In the genomic region with DNA sequence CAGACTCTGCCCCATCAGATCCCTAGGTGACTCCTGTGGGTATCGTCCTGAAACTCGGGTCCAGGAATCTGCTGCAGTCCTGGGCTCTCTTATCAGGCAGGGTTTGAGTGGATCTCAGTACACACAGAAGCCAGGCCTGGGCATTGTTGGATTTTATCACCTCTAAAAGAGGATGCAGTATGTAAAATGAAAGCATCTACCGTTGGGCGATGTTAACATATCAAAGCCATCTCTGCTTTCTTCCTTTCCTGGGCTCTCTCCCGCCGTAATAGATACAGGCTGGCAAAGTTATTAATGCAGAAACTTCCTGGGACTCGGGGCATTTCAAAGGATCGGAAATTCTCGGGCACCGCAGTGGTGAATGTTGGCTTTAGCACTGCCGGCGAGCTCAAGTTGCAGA, we compare ENCODE assay signal across 22 mouse cellular contexts.
DNase-seq lines count a peak whose midpoint lies in the region; ATAC-seq and TF ChIP-seq lines count a peak whose summit lies in the region.
"Had no signal": no experiment of that assay in that cellular context is flagged by ENCODE, and none has a peak within 500 bp of the region (broad histone marks: within the 10 kb centered on the region; RNA-seq: fewer than 3 reads in every experiment).

No protein-coding gene starts in this region.

- ATAC-seq in hindbrain, embryonic 11.5 days (ENCODE audit: low FRiP score) = no peak
- no peak for ATAC-seq in hindbrain, postnatal 0 days
- no peak for ATAC-seq in neural tube, embryonic 11.5 days (ENCODE audit: insufficient read depth, low FRiP score, low TSS enrichment)
- no peak for ATAC-seq in midbrain, embryonic 14.5 days (ENCODE audit: low FRiP score, low TSS enrichment)
- ATAC-seq in megakaryocyte, adult 5-6 weeks (ENCODE audit: poor library complexity, severe bottlenecking) = no peak
- ATAC-seq: forebrain, embryonic 14.5 days; liver, embryonic 12.5 days had no signal

- no peak overlapping the region for H3K4me2 ChIP-seq in hindbrain, embryonic 11.5 days (replicated peaks; ENCODE audit: low read depth, low read length)
- no peak overlapping the region for H3K4me2 ChIP-seq in hindbrain, postnatal 0 days (ENCODE audit: low read depth, low read length)
- no peak overlapping the region for H3K4me2 ChIP-seq in neural tube, embryonic 11.5 days (ENCODE audit: low read depth)
- no peak overlapping the region for H3K4me2 ChIP-seq in midbrain, embryonic 14.5 days (ENCODE audit: low read length)
- H3K4me2 ChIP-seq: limb, embryonic 13.5 days; liver, embryonic 12.5 days had no signal

- no peaks in the 10 kb centered on the region for H3K4me1 ChIP-seq in hindbrain, embryonic 11.5 days (replicated peaks; ENCODE audit: control insufficient read depth, insufficient read depth, low read length)
- no peaks in the 10 kb centered on the region for H3K4me1 ChIP-seq in hindbrain, postnatal 0 days (ENCODE audit: insufficient read depth, low read length)
- H3K4me1 ChIP-seq in neural tube, embryonic 11.5 days (ENCODE audit: control insufficient read depth, insufficient read depth, low read length) = peaks cover 10% of the 10 kb centered on the region; the same call in 1 of the 2 replicates
- peaks cover 28% of the 10 kb centered on the region for H3K4me1 ChIP-seq in midbrain, embryonic 14.5 days (ENCODE audit: control insufficient read depth, insufficient read depth, low read length)

- H3K27ac ChIP-seq in hindbrain, embryonic 11.5 days (ENCODE audit: low read depth, low read length) = 0 out of 2 replicates have a peak overlapping the region, but pooled peaks have one; percentile 10
- no peak overlapping the region for H3K27ac ChIP-seq in hindbrain, postnatal 0 days
- H3K27ac ChIP-seq in neural tube, embryonic 11.5 days (ENCODE audit: low read depth, low read length) = 0 out of 2 replicates have a peak overlapping the region, but pooled peaks have one; percentile 56
- peak overlapping the region; percentile 97 for H3K27ac ChIP-seq in midbrain, embryonic 14.5 days (replicated peaks; ENCODE audit: low read depth, low read length)
- H3K27ac ChIP-seq: heart, adult 2 months; limb, embryonic 13.5 days; liver, embryonic 12.5 days had no signal

- no peak overlapping the region for H3K4me3 ChIP-seq in hindbrain, embryonic 11.5 days (ENCODE audit: low read depth, low read length)
- H3K4me3 ChIP-seq in hindbrain, postnatal 0 days (ENCODE audit: low read length) = no peak overlapping the region
- H3K4me3 ChIP-seq in neural tube, embryonic 11.5 days (ENCODE audit: low read depth, low read length) = no peak overlapping the region
- no peak overlapping the region for H3K4me3 ChIP-seq in midbrain, embryonic 14.5 days (replicated peaks; ENCODE audit: low read depth, low read length)
- H3K4me3 ChIP-seq: heart, adult 2 months; limb, embryonic 13.5 days; liver, embryonic 12.5 days had no signal

- no peaks in the 10 kb centered on the region for H3K27me3 ChIP-seq in hindbrain, embryonic 11.5 days (ENCODE audit: control insufficient read depth, insufficient read depth, low read length)
- H3K27me3 ChIP-seq in hindbrain, postnatal 0 days (ENCODE audit: insufficient read depth, low read length) = no peaks in the 10 kb centered on the region
- H3K27me3 ChIP-seq in neural tube, embryonic 11.5 days (ENCODE audit: control insufficient read depth, insufficient read depth, low read length) = no peaks in the 10 kb centered on the region
- no peaks in the 10 kb centered on the region for H3K27me3 ChIP-seq in midbrain, embryonic 14.5 days (ENCODE audit: control insufficient read depth, insufficient read depth, low read length)
- H3K27me3 ChIP-seq: limb, embryonic 13.5 days; liver, embryonic 12.5 days had no signal

- no peaks in the 10 kb centered on the region for H3K9me3 ChIP-seq in hindbrain, embryonic 11.5 days (ENCODE audit: control insufficient read depth, low read length)
- H3K9me3 ChIP-seq in hindbrain, postnatal 0 days (ENCODE audit: low read length) = no peaks in the 10 kb centered on the region
- no peaks in the 10 kb centered on the region for H3K9me3 ChIP-seq in neural tube, embryonic 11.5 days (ENCODE audit: control insufficient read depth, low read length)
- H3K9me3 ChIP-seq in midbrain, embryonic 14.5 days (ENCODE audit: control insufficient read depth, low read length) = no peaks in the 10 kb centered on the region
- H3K9me3 ChIP-seq: limb, embryonic 13.5 days; liver, embryonic 12.5 days had no signal

- no peak for DNase-seq in hindbrain, embryonic 11.5 days (ENCODE audit: low spot score)
- DNase-seq in hindbrain, postnatal 0 days (ENCODE audit: low spot score) = no peak
- no peak for DNase-seq in neural tube, embryonic 11.5 days (ENCODE audit: low spot score)
- DNase-seq in neural tube, embryonic 10.5 days (ENCODE audit: extremely low spot score, low spot score) = no peak
- peak; percentile 44 for DNase-seq in midbrain, embryonic 14.5 days
- DNase-seq in c-Kit-positive CD71-positive TER-119-positive erythroid progenitor cells, embryonic 14.5 days (ENCODE audit: low spot score) = no peak
- DNase-seq in right cerebral cortex, postnatal 25 days = no peak
- DNase-seq: cerebellum, adult 18-20 months; cerebellum, postnatal 25 days; embryo, embryonic 11 days; gastrocnemius, postnatal 25 days; heart, adult 2 months; kidney, adult 11 months; kidney, postnatal 25 days; lung, adult 2 months; lung, postnatal 14 days; thymus, adult 18-20 months; thymus, postnatal 4 days had no signal

- no peaks in the 10 kb centered on the region for H3K36me3 ChIP-seq in hindbrain, embryonic 11.5 days (ENCODE audit: control insufficient read depth, insufficient read depth, low read length)
- H3K36me3 ChIP-seq in hindbrain, postnatal 0 days (ENCODE audit: insufficient read depth, low read length) = no peaks in the 10 kb centered on the region
- no peaks in the 10 kb centered on the region for H3K36me3 ChIP-seq in neural tube, embryonic 11.5 days (ENCODE audit: control insufficient read depth, insufficient read depth, low read length)
- no peaks in the 10 kb centered on the region for H3K36me3 ChIP-seq in midbrain, embryonic 14.5 days (ENCODE audit: control insufficient read depth, insufficient read depth, low read length)
- H3K36me3 ChIP-seq: limb, embryonic 13.5 days; liver, embryonic 12.5 days had no signal

- no peak overlapping the region for H3K9ac ChIP-seq in hindbrain, embryonic 11.5 days (ENCODE audit: low read depth, low read length)
- no peak overlapping the region for H3K9ac ChIP-seq in hindbrain, postnatal 0 days (replicated peaks; ENCODE audit: low read length)
- H3K9ac ChIP-seq in neural tube, embryonic 11.5 days (ENCODE audit: low read length) = no peak overlapping the region
- no peak overlapping the region for H3K9ac ChIP-seq in midbrain, embryonic 14.5 days (replicated peaks; ENCODE audit: low read length)
- H3K9ac ChIP-seq: limb, embryonic 13.5 days; liver, embryonic 12.5 days had no signal

- no peak for TF ChIP-seq CTCF in hindbrain, postnatal 0 days (IDR thresholded peaks at IDR 0.05; ENCODE audit: low read depth)

- WGBS in hindbrain, embryonic 11.5 days = 78% methylated on average over 12 of the region's 12 CpGs
- 73% methylated on average over 12 of the region's 12 CpGs for WGBS in hindbrain, postnatal 0 days
- WGBS in neural tube, embryonic 11.5 days = 66% methylated on average over 12 of the region's 12 CpGs
- WGBS in midbrain, embryonic 14.5 days = 45% methylated on average over 12 of the region's 12 CpGs
